Mouse (Mus musculus) neural tube, embryonic 11.5 days (tissue): ENCODE measurements around the gene Phf23. TPM values are rescaled to one million over a fixed set of nuclear protein-coding genes. Genes with fewer than 3 reads are reported as not detected.

ENCODE experiments used
- ATAC-seq: fragments of 200-750 bp; cut with Nextera tagmentation; 2 replicates; pipeline ENCODE4 v1.8.0; 2017; ENCODE audit warnings: moderate number of reproducible peaks, mild to moderate bottlenecking, moderate TSS enrichment, moderate library complexity; ENCODE audit not compliant: insufficient read depth, low FRiP score, low TSS enrichment
- DNase-seq: peaks from one replicate; pipeline ENCODE4 v3.0.0-alpha.2; 2015; ENCODE audit warnings: low spot score
- H3K27ac ChIP-seq: fragments of 300-500 bp; sonication (generic); 2 replicates; pipeline ENCODE4 v1.5.1; 2014; ENCODE audit warnings: low read depth, mild to moderate bottlenecking, low read length
- H3K27me3 ChIP-seq: fragments of 300-500 bp; sonication (generic); 2 replicates; pipeline ENCODE4 v1.6.1; 2014; ENCODE audit warnings: mild to moderate bottlenecking, low read length, mixed read lengths; ENCODE audit not compliant: control insufficient read depth, insufficient read depth
- H3K36me3 ChIP-seq: fragments of 300-500 bp; sonication (generic); 2 replicates; pipeline ENCODE4 v1.6.1; 2014; ENCODE audit warnings: mild to moderate bottlenecking, low read length, moderate library complexity, mixed read lengths; ENCODE audit not compliant: control insufficient read depth, insufficient read depth
- H3K4me1 ChIP-seq: fragments of 300-500 bp; sonication (generic); 2 replicates; pipeline ENCODE4 v1.6.1; 2014; ENCODE audit warnings: low read length, mixed read lengths; ENCODE audit not compliant: control insufficient read depth, insufficient read depth
- H3K4me2 ChIP-seq: fragments of 300-500 bp; sonication (generic); 2 replicates; pipeline ENCODE4 v1.6.1; 2014; ENCODE audit warnings: low read depth, mild to moderate bottlenecking, moderate library complexity
- H3K4me3 ChIP-seq: fragments of 300-500 bp; sonication (generic); 2 replicates; pipeline ENCODE4 v1.5.1; 2014; ENCODE audit warnings: low read depth, low read length
- H3K9ac ChIP-seq: fragments of 300-500 bp; sonication (generic); 2 replicates; pipeline ENCODE4 v1.6.1; 2014; ENCODE audit warnings: mild to moderate bottlenecking, low read length
- H3K9me3 ChIP-seq: fragments of 300-500 bp; sonication (generic); 2 replicates; pipeline ENCODE4 v1.6.1; 2016; ENCODE audit warnings: low read length; ENCODE audit not compliant: control insufficient read depth
- WGBS: fragments of 180-500 bp; shearing (Covaris S2); extraction: QIAGEN DNeasy Blood & Tissue Kit; methylation state at CpG from one replicate; pipeline ENCODE4 v1.1.7; 2014; 5-methylcytosine and 5-hydroxymethylcytosine counted together
- polyA plus RNA-seq: library from polyadenylated mRNA; unstranded; fragments of >200 nt; fragmentation: Nextera tagmentation; extraction: Ambion mirVana; gene quantifications from 2 replicates; pipeline ENCODE4 v1.2.1, GENCODE M21; 2014

The Phf23 gene
- polyA plus RNA-seq, 1 experiment from 2014 or later = 57.6 TPM

DNA sequence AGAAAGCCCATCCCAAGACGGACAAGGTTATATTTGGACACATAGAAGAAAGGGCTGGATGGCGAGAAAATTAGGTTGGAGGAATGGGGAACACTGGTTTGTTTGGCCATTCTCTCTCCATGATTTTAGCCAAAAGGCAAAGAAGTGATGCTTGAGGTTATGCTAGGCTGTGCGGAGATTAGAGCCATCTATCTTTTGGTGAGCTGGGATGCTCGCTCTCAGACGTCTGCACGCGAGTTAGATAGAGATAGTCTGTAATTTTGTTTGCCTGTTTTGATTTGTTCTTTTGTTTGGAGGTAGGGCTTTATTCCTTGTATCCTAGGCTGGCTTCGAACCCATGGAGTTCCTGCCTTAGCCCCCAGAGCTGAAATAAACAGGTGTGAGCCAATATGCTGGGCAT lies 5.6 kb downstream of the Phf23 start:
- Histone ChIP-seq H3K4me1 (peaks cover 18% of the 10 kb centered on the region), H3K4me2 (peak overlapping the region; percentile 83), H3K27ac (peak overlapping the region; percentile 80; the same call in 1 of the 2 replicates), H3K9ac (peak overlapping the region; percentile 67), H3K36me3 (peaks cover 24% of the 10 kb centered on the region), H3K27me3 (no peaks in the 10 kb centered on the region), H3K4me3 (peak overlapping the region; percentile 74), H3K9me3 (no peaks in the 10 kb centered on the region)
- 13% methylated on average over 8 of the region's 8 CpGs for whole genome bisulfite sequencing
- ATAC-seq = no peak
- no peak for DNase-seq

DNA sequence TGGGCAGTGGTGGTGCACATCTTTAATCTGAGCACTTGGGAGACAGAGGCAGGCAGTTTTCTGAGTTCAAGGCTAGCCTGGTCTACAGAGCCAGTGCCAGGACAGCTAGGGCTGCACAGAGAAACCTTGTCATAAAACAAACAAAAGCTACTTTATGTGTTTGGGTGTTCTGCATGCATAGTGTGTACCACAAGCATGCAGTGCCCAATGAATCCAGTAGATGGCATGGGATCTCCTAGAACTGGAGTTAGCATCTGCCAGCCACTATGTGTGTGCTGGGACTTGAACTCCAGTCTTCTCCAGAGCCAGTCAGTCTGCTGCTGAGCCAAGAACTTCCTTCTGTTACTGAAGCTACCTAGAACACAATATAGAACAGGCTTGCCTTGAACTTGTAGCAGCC lies 6.3 kb downstream of the Phf23 start:
- no peak overlapping the region for H3K9ac ChIP-seq
- peaks cover 29% of the 10 kb centered on the region for H3K36me3 ChIP-seq
- no peak overlapping the region for H3K27ac ChIP-seq
- ATAC-seq (no peak), DNase-seq (peak; percentile 53)
- H3K4me1 ChIP-seq = peaks cover 18% of the 10 kb centered on the region
- H3K4me3 ChIP-seq = peak overlapping the region; percentile 74
- no peaks in the 10 kb centered on the region for H3K27me3 ChIP-seq
- no peaks in the 10 kb centered on the region for H3K9me3 ChIP-seq
- H3K4me2 ChIP-seq = peak overlapping the region; percentile 83

DNA sequence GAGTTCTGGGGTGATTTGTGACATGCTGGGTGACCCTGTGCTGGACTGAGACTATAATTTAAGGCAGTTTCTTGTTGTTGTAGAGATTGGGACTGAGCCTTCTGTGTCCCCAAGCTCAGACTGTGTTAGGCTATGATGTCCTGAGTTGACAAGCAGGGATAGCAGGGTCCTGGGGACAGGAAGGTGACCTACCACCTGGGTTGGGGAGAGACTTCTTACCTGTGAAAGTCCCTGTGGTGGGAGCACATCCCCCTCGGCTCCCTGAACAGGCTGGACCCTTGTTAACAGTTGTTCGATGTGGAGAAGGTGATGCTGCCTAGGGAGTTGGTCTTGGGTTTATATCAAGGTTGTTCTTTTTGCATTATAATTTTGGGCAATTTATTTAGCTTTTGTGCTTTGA lies 6.9 kb downstream of the Phf23 start:
- H3K9me3 ChIP-seq = no peaks in the 10 kb centered on the region
- H3K27me3 ChIP-seq = no peaks in the 10 kb centered on the region
- peak overlapping the region; percentile 83 for H3K4me2 ChIP-seq
- H3K4me1 ChIP-seq = peaks cover 18% of the 10 kb centered on the region
- no peak overlapping the region; the same call in 1 of the 2 replicates for H3K4me3 ChIP-seq
- no peak overlapping the region for H3K27ac ChIP-seq
- peaks cover 32% of the 10 kb centered on the region for H3K36me3 ChIP-seq
- H3K9ac ChIP-seq = no peak overlapping the region
- WGBS = 92% methylated on average over 2 of the region's 2 CpGs
- no peak for ATAC-seq
- DNase-seq = no peak

- Histone ChIP-seq H3K4me1 (peaks cover 13% of the 10 kb centered on the region), H3K27ac (no peak overlapping the region), H3K4me2 (no peak overlapping the region), H3K9me3 (no peaks in the 10 kb centered on the region), H3K36me3 (peaks cover 37% of the 10 kb centered on the region), H3K27me3 (no peaks in the 10 kb centered on the region), H3K9ac (no peak overlapping the region), H3K4me3 (no peak overlapping the region)
- ATAC-seq = no peak
- 52% methylated on average over 5 of the region's 5 CpGs for whole genome bisulfite sequencing
- no peak for DNase-seq
These were observed 9.9 kb downstream of the Phf23 start for GRCm38 (mm10) chr11:70005521-70005920.

- WGBS = 94% methylated on average over 6 of the region's 6 CpGs
- peaks cover 50% of the 10 kb centered on the region for H3K36me3 ChIP-seq
- H3K4me2 ChIP-seq = no peak overlapping the region
These were observed 14.5 kb downstream of the Phf23 start for GRCm38 (mm10) chr11:70010033-70010432.

GRCm38 (mm10) chr11:70010548-70010947 lies 15.0 kb downstream of the Phf23 start:
- ATAC-seq = no peak

More at GRCm38 (mm10) chr11:70010033-70010432, 14.5 kb downstream of the Phf23 start:
- DNase-seq (no peak), ATAC-seq (no peak)
- Histone ChIP-seq H3K9ac (no peak overlapping the region), H3K27me3 (no peaks in the 10 kb centered on the region), H3K4me3 (no peak overlapping the region), H3K27ac (no peak overlapping the region), H3K4me1 (peaks cover 7% of the 10 kb centered on the region; the same call in 1 of the 2 replicates), H3K9me3 (no peaks in the 10 kb centered on the region)

GRCm38 (mm10) chr11:70010961-70011360 lies 15.4 kb downstream of the Phf23 start:
- H3K9me3 ChIP-seq = no peaks in the 10 kb centered on the region
- peaks cover 7% of the 10 kb centered on the region; the same call in 1 of the 2 replicates for H3K4me1 ChIP-seq
- DNase-seq (no peak), ATAC-seq (no peak)
- no peak overlapping the region for H3K9ac ChIP-seq
- no peak overlapping the region for H3K4me2 ChIP-seq
- H3K27ac ChIP-seq = no peak overlapping the region
- no peak overlapping the region for H3K4me3 ChIP-seq
- no peaks in the 10 kb centered on the region for H3K27me3 ChIP-seq
- 78% methylated on average over 10 of the region's 10 CpGs for WGBS
- H3K36me3 ChIP-seq = peaks cover 44% of the 10 kb centered on the region

More at GRCm38 (mm10) chr11:70010548-70010947, 15.0 kb downstream of the Phf23 start:
- DNase-seq = no peak
- H3K27ac ChIP-seq = no peak overlapping the region
- H3K27me3 ChIP-seq = no peaks in the 10 kb centered on the region
- H3K9me3 ChIP-seq = no peaks in the 10 kb centered on the region
- H3K4me2 ChIP-seq = no peak overlapping the region
- H3K9ac ChIP-seq = no peak overlapping the region
- H3K36me3 ChIP-seq = peaks cover 47% of the 10 kb centered on the region
- WGBS = 90% methylated on average over 12 of the region's 12 CpGs
- no peak overlapping the region for H3K4me3 ChIP-seq
- H3K4me1 ChIP-seq = peaks cover 7% of the 10 kb centered on the region; the same call in 1 of the 2 replicates

- Histone ChIP-seq H3K27me3 (no peaks in the 10 kb centered on the region), H3K4me2 (no peak overlapping the region), H3K9me3 (no peaks in the 10 kb centered on the region), H3K9ac (no peak overlapping the region), H3K4me1 (peaks cover 13% of the 10 kb centered on the region; the same call in 1 of the 2 replicates), H3K4me3 (no peak overlapping the region), H3K36me3 (peaks cover 31% of the 10 kb centered on the region), H3K27ac (no peak overlapping the region)
- WGBS = 93% methylated on average over 9 of the region's 9 CpGs
- no peak for DNase-seq
- ATAC-seq = no peak
These were observed 17.4 kb downstream of the Phf23 start for GRCm38 (mm10) chr11:70012931-70013330.

GRCm38 (mm10) chr11:70013408-70013807 lies 17.8 kb downstream of the Phf23 start:
- Histone ChIP-seq H3K27me3 (no peaks in the 10 kb centered on the region), H3K27ac (no peak overlapping the region), H3K4me2 (no peak overlapping the region), H3K9me3 (no peaks in the 10 kb centered on the region), H3K36me3 (peaks cover 29% of the 10 kb centered on the region), H3K4me3 (no peak overlapping the region), H3K9ac (no peak overlapping the region), H3K4me1 (peaks cover 15% of the 10 kb centered on the region)
- ATAC-seq (no peak), DNase-seq (no peak)
- 95% methylated on average over 3 of the region's 3 CpGs for WGBS
